26 mouse cellular contexts compared by ENCODE assay signal in genomic region chr3:61475018-61475417, GRCm38 (mm10).
A peak's percentile ranks its signal among the peaks of the same experiment; 100 is the strongest.
DNase-seq lines count a peak whose midpoint lies in the region; ATAC-seq lines count a peak whose summit lies in the region.
"Had no signal": no experiment of that assay in that cellular context is flagged by ENCODE, and none has a peak within 500 bp of the region (broad histone marks: within the 10 kb centered on the region; RNA-seq: fewer than 3 reads in every experiment).

No protein-coding gene starts in this region.

- no peak overlapping the region for H3K27ac ChIP-seq in liver, embryonic 16.5 days (ENCODE audit: low read length)
- H3K27ac ChIP-seq in embryonic facial prominence, embryonic 10.5 days (replicated peaks) = no peak overlapping the region
- H3K27ac ChIP-seq: embryonic facial prominence, embryonic 15.5 days; gastrocnemius, adult 2 months; heart, embryonic 10.5 days; hindbrain, embryonic 14.5 days; kidney, postnatal 0 days; left cerebral cortex, adult 2 months; limb, embryonic 15.5 days; lung, embryonic 15.5 days; stomach, embryonic 15.5 days had no signal

- peak overlapping the region; percentile 31 for H3K4me3 ChIP-seq in megakaryocyte, embryonic 14.5 days (replicated peaks)
- no peak overlapping the region for H3K4me3 ChIP-seq in liver, embryonic 16.5 days (ENCODE audit: low read depth, low read length)
- H3K4me3 ChIP-seq in embryonic facial prominence, embryonic 10.5 days = no peak overlapping the region
- H3K4me3 ChIP-seq: embryonic facial prominence, embryonic 15.5 days; gastrocnemius, adult 2 months; heart, embryonic 10.5 days; left cerebral cortex, adult 2 months; limb, embryonic 15.5 days; lung, embryonic 15.5 days; stomach, embryonic 15.5 days had no signal

- H3K36me3 ChIP-seq in megakaryocyte, embryonic 14.5 days (replicated peaks; ENCODE audit: low read length) = peaks cover 5% of the 10 kb centered on the region
- H3K36me3 ChIP-seq in liver, embryonic 16.5 days (ENCODE audit: control insufficient read depth, insufficient read depth) = no peaks in the 10 kb centered on the region
- no peaks in the 10 kb centered on the region for H3K36me3 ChIP-seq in embryonic facial prominence, embryonic 10.5 days (replicated peaks)
- H3K36me3 ChIP-seq: embryonic facial prominence, embryonic 15.5 days; heart, embryonic 10.5 days; limb, embryonic 15.5 days; lung, embryonic 15.5 days; stomach, embryonic 15.5 days had no signal

- DNase-seq in MEL-GATA-1-ER (ENCODE audit: extremely low read depth, low read depth) = peak; percentile 64
- DNase-seq in embryonic facial prominence, embryonic 10.5 days (ENCODE audit: low spot score) = no peak
- DNase-seq in layer of hippocampus, adult 9-10 months (ENCODE audit: low spot score) = no peak
- DNase-seq in lung, postnatal 25 days (ENCODE audit: low spot score) = no peak
- DNase-seq: cerebellum, adult 18-20 months; cerebellum, postnatal 25 days; gastrocnemius, adult 2 months; heart, postnatal 4 days; kidney, adult 18-20 months; left cerebral cortex, postnatal 4 days; midbrain, embryonic 14.5 days; right cerebral cortex, adult 18-20 months had no signal

- no peaks in the 10 kb centered on the region for H3K9me3 ChIP-seq in megakaryocyte, embryonic 14.5 days
- no peaks in the 10 kb centered on the region for H3K9me3 ChIP-seq in liver, embryonic 16.5 days (replicated peaks; ENCODE audit: control insufficient read depth, low read length)
- no peaks in the 10 kb centered on the region for H3K9me3 ChIP-seq in embryonic facial prominence, embryonic 10.5 days
- H3K9me3 ChIP-seq: embryonic facial prominence, embryonic 15.5 days; heart, embryonic 10.5 days; limb, embryonic 15.5 days; lung, embryonic 15.5 days; stomach, embryonic 15.5 days had no signal

- 7% methylated on average over 2 of the region's 2 CpGs for WGBS in liver, embryonic 16.5 days (ENCODE audit: insufficient replicate concordance)
- 74% methylated on average over 2 of the region's 2 CpGs for WGBS in embryonic facial prominence, embryonic 10.5 days

- no peaks in the 10 kb centered on the region for H3K27me3 ChIP-seq in megakaryocyte, embryonic 14.5 days (replicated peaks)
- H3K27me3 ChIP-seq in liver, embryonic 16.5 days (ENCODE audit: control insufficient read depth, insufficient read depth, low read depth, low read length) = no peaks in the 10 kb centered on the region
- no peaks in the 10 kb centered on the region for H3K27me3 ChIP-seq in embryonic facial prominence, embryonic 10.5 days (replicated peaks; ENCODE audit: low read depth, poor library complexity, severe bottlenecking)
- H3K27me3 ChIP-seq: embryonic facial prominence, embryonic 15.5 days; limb, embryonic 15.5 days; lung, embryonic 15.5 days; stomach, embryonic 15.5 days had no signal

- ATAC-seq in megakaryocyte, adult 5-6 weeks (ENCODE audit: poor library complexity, severe bottlenecking) = no peak
- ATAC-seq in common myeloid progenitor, adult 5-6 weeks (replicated peaks; ENCODE audit: low read depth, poor library complexity, severe bottlenecking) = peak; percentile 89
- ATAC-seq in liver, embryonic 16.5 days (ENCODE audit: low read depth) = peak; percentile 71
- ATAC-seq: forebrain, embryonic 14.5 days; inflammation-experienced regulatory T-cells, adult 6 months had no signal

- H3K4me1 ChIP-seq in megakaryocyte, embryonic 14.5 days = peaks cover 70% of the 10 kb centered on the region
- H3K4me1 ChIP-seq in liver, embryonic 16.5 days (ENCODE audit: control insufficient read depth, low read depth, low read length) = no peaks in the 10 kb centered on the region
- H3K4me1 ChIP-seq in embryonic facial prominence, embryonic 10.5 days = no peaks in the 10 kb centered on the region
- H3K4me1 ChIP-seq: embryonic facial prominence, embryonic 15.5 days; heart, embryonic 10.5 days; limb, embryonic 15.5 days; lung, embryonic 15.5 days; stomach, embryonic 15.5 days had no signal

- no peak overlapping the region for H3K9ac ChIP-seq in liver, embryonic 16.5 days (ENCODE audit: low read depth, low read length)
- H3K9ac ChIP-seq: embryonic facial prominence, embryonic 15.5 days; hindbrain, embryonic 14.5 days; limb, embryonic 15.5 days; lung, embryonic 15.5 days; stomach, embryonic 15.5 days had no signal

- H3K4me2 ChIP-seq in liver, embryonic 16.5 days (ENCODE audit: low read depth, low read length) = no peak overlapping the region
- H3K4me2 ChIP-seq: embryonic facial prominence, embryonic 15.5 days; hindbrain, embryonic 14.5 days; limb, embryonic 15.5 days; lung, embryonic 15.5 days; stomach, embryonic 15.5 days had no signal
